Mouse (Mus musculus): ENCODE measurements at regions not wholly inside any gene's neighbourhood (a gene's known extent, or its start where the extent isn't known, plus 50 kb on each side); places are given as distances from the start of the nearest gene placed in this dataset.
"Not testable (repeated sequence)": the region's sequence is repeated elsewhere in the genome, so short reads cannot be mapped to it uniquely, and the experiment has no call there.

DNA sequence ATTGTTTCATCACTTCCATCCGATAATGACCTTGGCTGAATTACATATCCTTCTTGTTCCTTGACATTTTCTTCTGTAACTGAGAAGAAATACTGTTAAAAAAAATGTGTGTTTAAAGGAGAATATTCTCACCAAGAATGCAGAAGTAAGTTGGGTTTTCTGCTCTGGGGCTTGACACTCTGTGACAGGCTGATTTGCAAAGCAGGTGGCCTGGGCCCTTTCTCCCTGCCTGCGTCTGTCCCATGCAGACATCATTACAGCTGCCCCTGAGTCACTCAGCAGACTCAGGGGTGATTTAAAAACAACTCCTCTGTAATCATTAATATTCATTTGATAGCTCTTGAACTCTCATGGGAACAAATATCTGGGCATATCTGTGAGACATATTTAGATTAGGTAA, 229.4 kb upstream of the Synpr start:
- 69% methylated on average over 2 of the region's 2 CpGs for WGBS
- DNase-seq (ENCODE audit: low spot score) = no peak

DNA sequence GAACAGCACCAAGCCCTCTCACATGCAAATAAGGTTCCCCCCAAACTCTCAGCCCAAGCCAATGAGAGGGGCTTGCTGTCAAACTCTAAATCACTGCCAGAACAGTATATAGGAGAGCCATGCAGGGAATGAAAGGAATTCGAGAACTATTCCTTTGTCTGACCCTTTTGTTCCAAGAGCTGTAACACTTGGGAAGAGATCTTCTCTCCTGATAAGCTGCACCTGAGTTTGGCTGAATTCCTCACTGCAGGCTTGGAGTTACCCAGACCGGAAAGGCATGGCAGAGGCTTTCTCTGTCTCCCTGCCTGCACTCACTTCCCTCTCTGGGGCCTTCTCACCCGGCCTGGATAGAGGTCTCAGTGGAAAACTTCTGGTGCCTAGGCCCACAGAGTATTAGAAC, 219.7 kb upstream of the Cadps start:
- H3K27ac ChIP-seq; H3K4me1 ChIP-seq; H3K36me3 ChIP-seq; H3K27me3 ChIP-seq (ENCODE audit: insufficient read depth, poor library complexity, severe bottlenecking); DNase-seq (ENCODE audit: low spot score); H3K9me3 ChIP-seq; H3K4me3 ChIP-seq: not testable (repeated sequence)
- WGBS = 44% methylated on average over 3 of the region's 3 CpGs

More for the DNA sequence above, 229.4 kb upstream of the Synpr start:
- no peaks in the 10 kb centered on the region for H3K9me3 ChIP-seq
- no peak overlapping the region for H3K27ac ChIP-seq
- no peaks in the 10 kb centered on the region for H3K36me3 ChIP-seq
- H3K4me1 ChIP-seq = no peaks in the 10 kb centered on the region
- H3K4me3 ChIP-seq = no peak overlapping the region
- no peaks in the 10 kb centered on the region for H3K27me3 ChIP-seq (ENCODE audit: insufficient read depth, poor library complexity, severe bottlenecking)

DNA sequence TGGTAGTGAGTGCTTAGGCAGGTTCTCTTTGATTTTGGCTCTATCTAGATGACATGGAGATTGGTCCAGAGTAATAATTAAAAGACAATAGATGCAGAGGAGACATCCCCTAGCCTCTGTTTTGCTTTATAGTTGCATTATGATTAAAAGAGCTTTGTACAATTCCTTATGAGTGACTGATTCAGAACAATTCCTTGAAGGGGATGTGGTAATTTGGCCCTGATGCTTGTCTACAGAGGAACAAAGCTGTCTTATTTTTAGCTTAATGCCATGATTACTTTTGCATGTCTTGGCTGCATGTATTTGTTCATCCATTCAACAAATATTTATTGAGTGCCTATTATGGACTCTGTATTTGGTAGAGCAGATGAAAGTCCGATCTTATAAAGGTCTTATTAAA, 218.9 kb upstream of the Cadps start:
- WGBS = 75% methylated on average over 1 of the region's 1 CpGs
- DNase-seq (ENCODE audit: low spot score) = no peak
- Histone ChIP-seq H3K27me3 (ENCODE audit: insufficient read depth, poor library complexity, severe bottlenecking) (no peaks in the 10 kb centered on the region), H3K36me3 (no peaks in the 10 kb centered on the region), H3K9me3 (no peaks in the 10 kb centered on the region), H3K4me1 (no peaks in the 10 kb centered on the region), H3K4me3 (no peak overlapping the region), H3K27ac (no peak overlapping the region)

DNA sequence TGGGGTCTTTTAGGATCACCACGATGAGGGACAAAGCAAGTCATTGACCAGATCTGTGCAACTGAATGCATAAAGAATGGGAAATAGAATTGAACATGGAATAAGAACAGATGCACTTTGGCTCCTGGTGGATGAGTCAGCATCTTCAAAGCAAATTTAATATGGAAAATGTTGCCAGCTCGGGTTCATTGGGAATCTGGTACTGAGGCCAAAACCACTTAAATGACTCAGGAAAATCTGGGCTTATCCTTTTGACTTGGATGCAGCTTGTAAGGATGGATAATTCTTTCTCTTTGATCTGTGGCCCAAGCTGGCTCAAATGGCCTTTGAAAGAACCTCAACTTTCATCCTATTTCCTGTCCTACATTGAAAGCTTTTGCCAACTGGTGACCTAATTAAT, 217.3 kb upstream of the Cadps start:
- 75% methylated on average over 2 of the region's 2 CpGs for WGBS
- Histone ChIP-seq H3K27me3 (ENCODE audit: insufficient read depth, poor library complexity, severe bottlenecking) (no peaks in the 10 kb centered on the region), H3K36me3 (no peaks in the 10 kb centered on the region), H3K4me1 (no peaks in the 10 kb centered on the region), H3K27ac (no peak overlapping the region), H3K9me3 (no peaks in the 10 kb centered on the region), H3K4me3 (no peak overlapping the region)
- no peak for DNase-seq (ENCODE audit: low spot score)

DNA sequence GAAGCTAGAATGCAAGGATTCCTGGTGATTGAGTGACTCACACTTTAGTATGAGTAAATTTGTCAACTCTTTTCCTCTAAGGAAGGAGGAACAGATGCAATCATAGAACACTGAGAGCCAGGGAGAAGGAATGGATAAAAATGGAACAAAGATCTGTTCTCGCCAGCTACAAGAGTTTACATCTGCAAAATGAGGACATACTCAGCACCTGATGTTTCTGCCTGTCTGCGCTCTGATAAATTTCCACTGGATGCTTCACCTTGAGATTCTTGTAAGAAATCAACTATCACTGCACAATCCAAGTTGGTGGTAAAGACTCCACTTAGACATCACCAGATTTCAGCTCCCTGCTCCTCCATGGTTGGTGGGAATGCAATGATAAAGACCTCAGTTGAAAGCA, 214.5 kb upstream of the Cadps start:
- no peaks in the 10 kb centered on the region for H3K36me3 ChIP-seq
- no peaks in the 10 kb centered on the region for H3K27me3 ChIP-seq (ENCODE audit: insufficient read depth, poor library complexity, severe bottlenecking)
- H3K27ac ChIP-seq = no peak overlapping the region
- no peak for DNase-seq (ENCODE audit: low spot score)
- 80% methylated on average over 2 of the region's 2 CpGs for WGBS
- H3K4me3 ChIP-seq = no peak overlapping the region
- H3K4me1 ChIP-seq = no peaks in the 10 kb centered on the region
- no peaks in the 10 kb centered on the region for H3K9me3 ChIP-seq

DNA sequence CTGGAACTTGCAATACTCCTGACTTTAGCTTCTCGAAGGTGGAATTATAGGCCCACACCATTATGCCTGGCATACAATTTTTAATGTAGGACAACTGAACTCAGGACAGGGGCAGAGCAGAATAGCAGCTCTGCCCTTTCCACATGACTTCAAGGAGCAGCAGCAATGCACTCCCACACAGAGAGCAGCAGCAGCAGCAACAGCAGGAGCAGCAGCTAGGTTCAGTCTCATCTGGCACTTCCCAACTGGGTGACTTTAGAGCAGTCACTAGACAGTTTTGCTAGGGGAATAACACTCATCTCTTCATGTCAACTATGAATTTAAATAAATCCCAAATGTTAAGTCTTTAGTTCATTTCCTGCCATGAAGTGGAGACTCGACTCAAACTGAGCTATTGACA, 206.9 kb upstream of the Cadps start:
- Histone ChIP-seq H3K36me3 (no peaks in the 10 kb centered on the region), H3K4me1 (no peaks in the 10 kb centered on the region), H3K9me3 (no peaks in the 10 kb centered on the region), H3K27me3 (ENCODE audit: insufficient read depth, poor library complexity, severe bottlenecking) (no peaks in the 10 kb centered on the region), H3K27ac (no peak overlapping the region), H3K4me3 (no peak overlapping the region)
- DNase-seq (ENCODE audit: low spot score) = no peak
- WGBS = 84% methylated on average over 2 of the region's 2 CpGs

DNA sequence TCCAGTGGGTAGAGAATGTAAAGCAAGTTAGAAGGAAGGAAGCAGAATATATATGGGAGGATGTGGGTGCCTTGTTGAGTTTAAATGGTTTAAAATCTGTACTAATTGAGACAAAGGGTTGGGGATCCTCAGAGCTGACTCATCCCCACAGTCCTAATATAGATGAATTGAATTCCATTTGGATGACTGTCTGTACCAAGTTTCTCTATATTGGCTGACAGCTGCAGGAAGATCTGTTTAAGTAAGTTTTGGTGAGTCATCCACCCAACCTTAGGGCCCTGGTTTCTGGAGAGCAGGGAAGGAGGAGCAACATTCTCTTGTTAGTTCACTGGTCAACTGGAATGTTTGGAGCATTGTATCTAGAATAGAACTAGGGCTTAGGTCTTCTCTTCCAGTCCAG, 199.9 kb upstream of the Cadps start:
- Histone ChIP-seq H3K9me3 (no peaks in the 10 kb centered on the region), H3K27me3 (ENCODE audit: insufficient read depth, poor library complexity, severe bottlenecking) (no peaks in the 10 kb centered on the region), H3K4me1 (no peaks in the 10 kb centered on the region), H3K36me3 (no peaks in the 10 kb centered on the region), H3K4me3 (no peak overlapping the region), H3K27ac (no peak overlapping the region)
- no peak for DNase-seq (ENCODE audit: low spot score)

DNA sequence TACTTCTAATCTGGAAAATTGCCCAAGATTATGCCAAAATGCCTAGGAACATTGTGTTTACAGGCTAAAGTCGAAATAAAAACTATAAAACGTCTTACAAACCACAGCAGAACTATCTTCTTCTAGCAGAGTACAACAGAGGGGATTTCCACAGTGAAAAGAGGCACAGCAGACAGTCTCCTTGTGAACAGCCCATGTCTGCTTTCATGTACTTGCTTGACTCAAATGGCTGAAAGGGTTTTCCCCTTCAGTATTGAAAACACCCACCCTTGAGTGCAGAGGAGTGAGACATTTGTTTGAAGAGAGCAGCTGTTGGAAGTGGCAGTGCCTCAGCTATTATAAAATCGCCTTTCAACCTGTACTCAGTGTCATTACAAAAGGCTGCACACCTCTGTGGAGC, 188.2 kb upstream of the Cadps start:
- H3K9me3 ChIP-seq = no peaks in the 10 kb centered on the region
- no peak for DNase-seq (ENCODE audit: low spot score)
- no peaks in the 10 kb centered on the region for H3K4me1 ChIP-seq
- H3K27ac ChIP-seq = no peak overlapping the region
- WGBS = 59% methylated on average over 3 of the region's 3 CpGs
- H3K4me3 ChIP-seq = no peak overlapping the region
- H3K27me3 ChIP-seq (ENCODE audit: insufficient read depth, poor library complexity, severe bottlenecking) = no peaks in the 10 kb centered on the region
- H3K36me3 ChIP-seq = no peaks in the 10 kb centered on the region

DNA sequence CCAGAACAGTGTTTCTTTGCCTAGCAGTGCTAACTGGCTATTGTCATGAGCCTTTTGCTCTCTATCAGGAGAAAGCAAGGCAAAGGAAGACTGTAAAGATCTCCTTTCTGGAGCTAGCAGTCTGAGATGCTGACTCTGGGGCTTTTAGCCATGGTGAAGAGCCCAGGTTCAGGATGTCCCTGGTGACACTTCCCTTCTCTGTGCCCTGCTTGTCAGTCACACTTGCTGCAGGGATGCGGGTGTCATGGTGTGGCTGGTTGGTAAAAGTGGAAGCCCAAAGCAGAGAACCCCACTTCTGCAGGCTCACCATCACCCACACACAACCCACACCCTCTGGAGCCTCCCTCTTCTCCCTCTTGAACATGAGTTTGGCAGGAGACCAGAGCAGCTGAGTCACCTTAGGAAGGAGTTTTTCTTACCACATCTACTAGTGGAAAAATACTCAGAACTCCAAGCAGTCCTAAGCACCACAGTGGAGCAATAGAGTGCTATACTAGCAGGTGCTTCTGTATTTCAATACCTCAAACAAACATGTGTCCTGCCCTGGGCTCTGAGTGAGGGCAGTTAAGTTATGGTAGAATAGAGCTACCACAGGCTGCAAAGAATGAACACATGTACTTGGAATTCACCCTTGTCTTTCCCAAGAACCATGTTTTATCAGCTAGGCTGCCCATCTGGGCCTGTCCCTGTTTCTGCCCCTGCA, 178.3 kb upstream of the Cadps start:
- no peaks in the 10 kb centered on the region for H3K36me3 ChIP-seq
- DNase-seq (ENCODE audit: low spot score) = peak; percentile 77
- H3K4me3 ChIP-seq = no peak overlapping the region
- H3K27me3 ChIP-seq (ENCODE audit: insufficient read depth, poor library complexity, severe bottlenecking) = no peaks in the 10 kb centered on the region
- WGBS = 82% methylated on average over 1 of the region's 1 CpGs
- no peak overlapping the region for H3K27ac ChIP-seq
- H3K9me3 ChIP-seq = no peaks in the 10 kb centered on the region
- H3K4me1 ChIP-seq = no peaks in the 10 kb centered on the region

DNA sequence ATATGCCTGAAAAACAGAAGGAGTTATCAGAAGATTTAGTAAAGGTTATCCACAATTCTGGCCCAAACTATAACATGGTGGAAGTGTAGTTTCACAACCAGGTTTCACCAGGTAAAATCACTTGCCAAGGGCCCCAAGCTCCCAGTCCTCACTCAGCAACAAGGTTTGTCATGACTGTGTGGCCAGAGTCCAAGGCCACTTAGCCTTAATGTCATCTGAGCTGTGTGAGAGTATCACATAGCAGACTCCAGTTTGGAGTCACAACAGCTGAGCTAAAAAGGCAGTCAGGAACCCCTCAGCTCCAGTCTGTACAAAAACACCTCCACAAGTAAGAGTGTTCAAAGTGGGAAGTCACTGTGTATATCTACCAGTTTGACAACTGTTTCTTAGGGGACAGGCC, 156.5 kb upstream of the Cadps start:
- Histone ChIP-seq H3K27me3 (ENCODE audit: insufficient read depth, poor library complexity, severe bottlenecking) (no peaks in the 10 kb centered on the region), H3K27ac (no peak overlapping the region), H3K9me3 (no peaks in the 10 kb centered on the region), H3K4me1 (no peaks in the 10 kb centered on the region), H3K36me3 (no peaks in the 10 kb centered on the region), H3K4me3 (no peak overlapping the region)
- DNase-seq (ENCODE audit: low spot score) = no peak

DNA sequence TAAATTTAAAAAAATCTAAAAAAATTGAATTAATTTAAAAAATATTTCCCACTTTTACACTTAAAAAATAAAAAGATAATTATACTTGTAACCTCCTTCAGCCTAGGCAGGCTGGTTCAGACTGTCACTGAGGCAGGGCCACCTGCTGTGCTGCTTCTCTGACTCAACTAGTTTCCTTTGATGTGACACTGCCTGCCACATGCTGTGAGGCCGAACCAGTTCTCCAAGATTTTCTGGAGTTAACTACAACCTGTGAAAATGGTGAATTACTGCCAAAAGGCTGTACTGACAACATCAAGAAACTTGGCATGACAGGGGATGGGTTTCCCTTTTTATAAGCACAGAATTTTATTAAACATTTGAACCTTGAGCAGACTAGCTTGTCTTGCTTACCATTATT, 143.6 kb upstream of the Cadps start:
- H3K4me3 ChIP-seq = no peak overlapping the region
- H3K27ac ChIP-seq = no peak overlapping the region
- WGBS = 10% methylated on average over 1 of the region's 1 CpGs
- no peak for DNase-seq (ENCODE audit: low spot score)
- H3K27me3 ChIP-seq (ENCODE audit: insufficient read depth, poor library complexity, severe bottlenecking) = no peaks in the 10 kb centered on the region
- H3K36me3 ChIP-seq = no peaks in the 10 kb centered on the region
- no peaks in the 10 kb centered on the region for H3K9me3 ChIP-seq
- no peaks in the 10 kb centered on the region for H3K4me1 ChIP-seq

DNA sequence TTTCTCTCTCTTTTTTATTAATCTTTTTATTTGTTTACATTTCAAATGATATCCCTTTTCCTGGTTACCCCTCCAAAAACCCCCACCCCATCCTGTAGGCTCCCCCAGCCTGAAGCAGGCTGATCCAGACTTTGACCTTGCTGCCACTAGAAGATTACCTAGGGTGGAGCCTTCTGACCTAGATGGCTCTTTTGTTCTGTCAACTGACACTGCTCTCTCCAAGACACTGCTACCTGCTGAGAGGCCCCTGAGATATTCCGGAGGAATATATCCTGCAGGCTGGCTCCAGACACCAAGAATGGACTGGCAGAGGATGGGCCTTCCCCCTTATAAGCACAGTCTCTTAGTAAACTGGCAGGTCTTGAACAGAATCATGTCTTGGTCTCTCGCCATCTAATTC, 135.0 kb upstream of the Cadps start:
- not testable (repeated sequence) for H3K27me3 ChIP-seq (ENCODE audit: insufficient read depth, poor library complexity, severe bottlenecking); H3K4me3 ChIP-seq; DNase-seq (ENCODE audit: low spot score); H3K4me1 ChIP-seq; H3K27ac ChIP-seq; H3K9me3 ChIP-seq; H3K36me3 ChIP-seq
- 60% methylated on average over 2 of the region's 2 CpGs for WGBS

DNA sequence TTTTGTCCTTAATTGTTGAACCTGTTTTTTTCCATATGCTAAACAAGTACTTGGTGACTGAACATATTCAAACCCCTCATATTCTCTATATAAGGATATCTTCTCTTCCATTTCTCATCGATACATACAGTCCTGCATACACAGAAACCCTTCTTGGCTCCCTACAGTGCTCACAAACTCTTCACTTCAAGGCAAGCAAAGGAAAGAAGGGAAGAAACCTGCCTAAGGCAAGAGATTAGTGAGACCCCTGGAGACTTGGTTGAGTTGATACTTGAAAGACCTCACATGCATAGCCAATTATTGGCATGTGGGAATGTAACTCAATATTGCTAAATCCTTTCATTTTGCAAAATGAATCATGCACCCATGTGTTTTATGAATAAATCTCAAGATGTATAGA, 128.0 kb upstream of the Cadps start:
- WGBS = 72% methylated on average over 1 of the region's 1 CpGs

DNA sequence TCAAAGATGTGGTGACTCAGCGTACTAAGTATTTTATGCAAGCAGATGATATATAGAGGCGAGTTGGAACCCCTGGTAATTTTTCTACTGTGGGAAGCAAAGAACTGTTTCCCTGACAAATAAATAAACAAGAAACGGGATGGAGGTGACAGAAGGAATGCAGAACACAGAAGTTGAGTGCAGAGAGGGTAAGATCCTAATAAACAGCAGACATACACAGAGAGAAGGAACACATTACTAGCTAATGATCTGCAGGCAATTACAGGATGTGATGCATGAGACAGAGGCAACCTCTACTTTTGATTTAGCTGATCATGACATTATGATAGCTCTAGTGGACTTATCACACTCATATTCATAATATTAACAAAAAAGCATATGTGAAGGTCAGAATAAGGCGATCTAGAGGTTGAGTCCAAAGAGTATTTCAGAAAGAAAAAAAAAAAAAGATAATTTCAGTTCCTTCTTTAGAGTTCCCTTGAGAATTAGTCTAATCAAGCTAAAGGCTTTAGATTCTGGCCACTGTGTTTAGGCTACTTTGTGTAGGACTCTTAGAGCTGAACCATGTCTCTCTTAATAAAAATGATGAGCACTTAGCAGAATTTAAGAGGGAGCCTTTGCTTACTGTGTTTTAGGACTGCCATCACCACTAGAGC, 115.9 kb upstream of the Cadps start:
- Histone ChIP-seq H3K4me3 (no peak overlapping the region), H3K27me3 (ENCODE audit: insufficient read depth, poor library complexity, severe bottlenecking) (no peaks in the 10 kb centered on the region), H3K9me3 (no peaks in the 10 kb centered on the region), H3K27ac (no peak overlapping the region), H3K36me3 (no peaks in the 10 kb centered on the region), H3K4me1 (no peaks in the 10 kb centered on the region)
- no peak for DNase-seq (ENCODE audit: low spot score)
- WGBS = 66% methylated on average over 4 of the region's 4 CpGs

More for the DNA sequence above, 128.0 kb upstream of the Cadps start:
- no peaks in the 10 kb centered on the region for H3K27me3 ChIP-seq (ENCODE audit: insufficient read depth, poor library complexity, severe bottlenecking)
- no peaks in the 10 kb centered on the region for H3K9me3 ChIP-seq
- no peak overlapping the region for H3K4me3 ChIP-seq
- no peak for DNase-seq (ENCODE audit: low spot score)
- H3K36me3 ChIP-seq = no peaks in the 10 kb centered on the region
- H3K27ac ChIP-seq = no peak overlapping the region
- no peaks in the 10 kb centered on the region for H3K4me1 ChIP-seq

All from heart, embryonic 10.5 days (tissue).